Mouse (Mus musculus) hindbrain, embryonic 16.5 days (tissue): Measurements from ENCODE around the gene Gm12169. TPM values are rescaled to one million over a fixed set of nuclear protein-coding genes. Genes with fewer than 3 reads are reported as not detected.

Experiments used
- ATAC-seq: fragments of 200-750 bp; cut with Nextera tagmentation; 2 replicates; pipeline ENCODE4 v1.8.0; 2017; ENCODE audit warnings: moderate TSS enrichment, moderate library complexity
- H3K27ac ChIP-seq: fragments of 300-500 bp; sonication (generic); 2 replicates; pipeline ENCODE4 v1.5.1; 2014; ENCODE audit warnings: low read depth, mild to moderate bottlenecking, control low read depth, low read length, moderate library complexity
- H3K27me3 ChIP-seq: fragments of 300-500 bp; sonication (generic); replicated peaks from 2 replicates; pipeline ENCODE4 v1.6.1; 2014; ENCODE audit warnings: low read length; ENCODE audit not compliant: control insufficient read depth, insufficient read depth
- H3K36me3 ChIP-seq: fragments of 300-500 bp; sonication (generic); 2 replicates; pipeline ENCODE4 v1.6.1; 2014; ENCODE audit warnings: mild to moderate bottlenecking, low read length, moderate library complexity, mixed read lengths; ENCODE audit not compliant: control insufficient read depth, insufficient read depth
- H3K4me1 ChIP-seq: fragments of 300-500 bp; sonication (generic); 2 replicates; pipeline ENCODE4 v1.6.1; 2014; ENCODE audit warnings: low read depth, low read length; ENCODE audit not compliant: control insufficient read depth, insufficient read depth
- H3K4me2 ChIP-seq: fragments of 300-500 bp; sonication (generic); 2 replicates; pipeline ENCODE4 v1.6.1; 2014; ENCODE audit warnings: mild to moderate bottlenecking, low read length, control low read depth, moderate library complexity
- H3K4me3 ChIP-seq: fragments of 300-500 bp; sonication (generic); 2 replicates; pipeline ENCODE4 v1.5.1; 2014; ENCODE audit warnings: mild to moderate bottlenecking, low read length, control low read depth, moderate library complexity
- H3K9ac ChIP-seq: fragments of 300-500 bp; sonication (generic); 2 replicates; pipeline ENCODE4 v1.6.1; 2014; ENCODE audit warnings: low read depth, mild to moderate bottlenecking, control low read depth, low read length, moderate library complexity
- H3K9me3 ChIP-seq: fragments of 300-500 bp; sonication (generic); 2 replicates; pipeline ENCODE4 v1.6.1; 2014; ENCODE audit warnings: mild to moderate bottlenecking, low read length, moderate library complexity; ENCODE audit not compliant: control insufficient read depth
- WGBS: fragments of 180-500 bp; shearing (Covaris S2); extraction: QIAGEN DNeasy Blood & Tissue Kit; methylation state at CpG from one replicate; pipeline ENCODE4 v1.1.7; 2014; 5-methylcytosine and 5-hydroxymethylcytosine counted together
- polyA plus RNA-seq: library from polyadenylated mRNA; unstranded; fragments of >200 nt; fragmentation: Nextera tagmentation; extraction: Ambion mirVana; gene quantifications from 2 replicates; pipeline ENCODE4 v1.2.1, GENCODE M21; 2015

Gm12169 gene
- polyA plus RNA-seq, 1 experiment from 2014 or later: not detected

DNA sequence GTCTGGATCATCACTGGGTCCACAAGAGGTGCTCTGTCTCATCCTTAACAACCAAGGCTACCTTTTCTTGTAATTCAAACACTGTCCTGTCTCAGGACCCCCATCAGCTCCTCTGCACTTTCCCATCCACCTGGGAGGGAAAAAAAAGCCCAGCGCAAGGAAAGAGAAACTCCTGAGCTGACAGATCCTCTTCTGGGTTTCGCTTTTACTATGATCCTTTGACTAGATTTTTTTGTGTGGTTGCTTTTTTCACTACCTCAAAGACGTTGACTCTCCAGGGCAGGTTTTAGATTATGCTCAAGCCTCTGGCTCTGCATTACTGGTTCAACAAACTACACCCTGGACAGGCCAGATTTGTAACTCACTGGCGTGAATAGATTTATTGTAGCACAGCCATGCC is 6.1 kb downstream of the Gm12169 start:
- Histone ChIP-seq H3K27ac (no peak overlapping the region), H3K27me3 (no peaks in the 10 kb centered on the region), H3K4me2 (no peak overlapping the region), H3K4me1 (no peaks in the 10 kb centered on the region), H3K4me3 (no peak overlapping the region), H3K36me3 (no peaks in the 10 kb centered on the region), H3K9me3 (no peaks in the 10 kb centered on the region), H3K9ac (no peak overlapping the region)
- ATAC-seq: no peak
- 82% methylated on average over 4 of the region's 4 CpGs for WGBS

DNA sequence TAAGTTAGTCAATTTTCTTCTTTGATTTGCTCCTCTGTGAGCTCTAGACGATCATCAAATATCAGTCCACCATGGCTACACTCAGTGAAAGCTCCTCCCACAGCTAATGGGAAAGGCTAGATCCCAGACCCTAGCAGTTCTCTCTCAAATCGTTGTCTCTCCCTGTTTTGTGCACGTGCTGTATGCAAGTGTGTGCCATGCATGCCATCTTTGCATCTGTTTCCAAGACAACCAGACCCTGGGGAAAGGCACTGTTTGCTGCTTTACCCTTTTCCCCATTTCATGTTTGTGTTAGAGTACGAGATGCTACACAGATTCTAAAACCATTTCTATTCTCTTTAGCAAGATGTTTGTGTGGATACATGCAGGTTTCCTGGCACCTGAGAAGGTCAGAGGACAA is 13.0 kb downstream of the Gm12169 start:
- H3K9me3 ChIP-seq: no peaks in the 10 kb centered on the region
- WGBS: 49% methylated on average over 4 of the region's 4 CpGs
- H3K9ac ChIP-seq: no peak overlapping the region
- no peaks in the 10 kb centered on the region for H3K36me3 ChIP-seq
- H3K27ac ChIP-seq: no peak overlapping the region
- no peak overlapping the region for H3K4me2 ChIP-seq
- no peaks in the 10 kb centered on the region for H3K27me3 ChIP-seq
- H3K4me3 ChIP-seq: no peak overlapping the region
- no peaks in the 10 kb centered on the region for H3K4me1 ChIP-seq
- no peak for ATAC-seq

GRCm38 (mm10) chr11:46543530-46543929 is 19.5 kb downstream of the Gm12169 start:
- Histone ChIP-seq H3K4me1 (no peaks in the 10 kb centered on the region), H3K4me3 (no peak overlapping the region), H3K27ac (no peak overlapping the region), H3K27me3 (no peaks in the 10 kb centered on the region), H3K36me3 (no peaks in the 10 kb centered on the region), H3K9me3 (no peaks in the 10 kb centered on the region), H3K4me2 (no peak overlapping the region), H3K9ac (no peak overlapping the region)
- 95% methylated on average over 2 of the region's 2 CpGs for WGBS
- ATAC-seq: no peak

DNA sequence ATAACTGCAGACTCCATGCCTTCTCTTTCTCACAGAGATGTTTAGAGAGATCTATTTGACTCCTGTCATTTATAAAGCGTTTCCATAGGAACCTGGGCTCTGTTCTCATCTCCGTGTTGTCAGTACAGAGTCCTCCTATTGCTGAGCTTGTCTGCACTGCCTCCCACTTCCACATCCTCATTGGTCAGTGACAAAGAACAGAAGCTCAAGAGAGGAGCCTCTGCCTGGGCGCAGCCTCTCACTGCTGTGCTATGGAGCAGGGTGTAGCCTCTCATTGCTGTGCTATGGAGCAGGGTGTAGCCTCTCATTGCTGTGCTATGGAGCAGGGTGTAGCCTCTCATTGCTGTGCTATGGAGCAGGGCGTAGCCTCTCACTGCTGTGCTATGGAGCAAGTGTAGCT is 25.7 kb downstream of the Gm12169 start:
- WGBS: 77% methylated on average over 4 of the region's 4 CpGs
- Histone ChIP-seq H3K27me3 (no peaks in the 10 kb centered on the region), H3K27ac (no peak overlapping the region), H3K4me2 (no peak overlapping the region), H3K36me3 (no peaks in the 10 kb centered on the region), H3K4me1 (no peaks in the 10 kb centered on the region), H3K9me3 (no peaks in the 10 kb centered on the region), H3K9ac (no peak overlapping the region), H3K4me3 (no peak overlapping the region)
- ATAC-seq: no peak

- WGBS: 92% methylated on average over 3 of the region's 3 CpGs
- H3K4me2 ChIP-seq: no peak overlapping the region
Measured at GRCm38 (mm10) chr11:46552741-46553140, 28.7 kb downstream of the Gm12169 start.

DNA sequence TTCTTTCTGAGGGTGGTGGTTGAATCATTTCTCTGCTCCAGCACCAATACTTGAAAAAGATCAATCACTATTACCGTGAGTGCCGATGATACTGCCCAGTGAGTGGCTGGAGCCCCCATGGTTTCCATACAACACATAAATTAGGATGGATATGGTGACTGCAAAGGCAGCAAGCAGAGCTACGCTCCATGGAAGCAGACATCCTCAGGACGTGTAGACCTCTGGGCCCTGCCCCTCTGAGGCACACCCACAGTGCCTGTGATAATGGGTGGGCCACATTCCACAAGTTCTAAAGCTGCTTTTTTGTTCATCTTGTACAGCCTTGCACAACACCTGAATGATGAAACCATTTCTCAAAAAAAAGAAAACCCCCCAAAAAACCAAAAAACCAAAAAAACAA is 37.1 kb downstream of the Gm12169 start:
- Histone ChIP-seq H3K27ac (no peak overlapping the region), H3K4me1 (no peaks in the 10 kb centered on the region), H3K4me2 (no peak overlapping the region), H3K4me3 (no peak overlapping the region), H3K9ac (no peak overlapping the region), H3K36me3 (no peaks in the 10 kb centered on the region), H3K27me3 (no peaks in the 10 kb centered on the region), H3K9me3 (no peaks in the 10 kb centered on the region)
- WGBS: 78% methylated on average over 4 of the region's 4 CpGs
- no peak for ATAC-seq

More at GRCm38 (mm10) chr11:46552741-46553140, 28.7 kb downstream of the Gm12169 start:
- no peak overlapping the region for H3K27ac ChIP-seq
- no peaks in the 10 kb centered on the region for H3K27me3 ChIP-seq
- H3K4me1 ChIP-seq: no peaks in the 10 kb centered on the region
- H3K4me3 ChIP-seq: no peak overlapping the region
- ATAC-seq: no peak
- H3K9me3 ChIP-seq: no peaks in the 10 kb centered on the region
- H3K36me3 ChIP-seq: no peaks in the 10 kb centered on the region
- H3K9ac ChIP-seq: no peak overlapping the region

GRCm38 (mm10) chr11:46564671-46565070 is 40.7 kb downstream of the Gm12169 start:
- ATAC-seq: no peak
- Histone ChIP-seq H3K4me1 (no peaks in the 10 kb centered on the region), H3K4me3 (no peak overlapping the region), H3K4me2 (no peak overlapping the region), H3K27me3 (no peaks in the 10 kb centered on the region), H3K9ac (no peak overlapping the region), H3K36me3 (no peaks in the 10 kb centered on the region), H3K27ac (no peak overlapping the region), H3K9me3 (no peaks in the 10 kb centered on the region)
- 91% methylated on average over 1 of the region's 1 CpGs for WGBS

DNA sequence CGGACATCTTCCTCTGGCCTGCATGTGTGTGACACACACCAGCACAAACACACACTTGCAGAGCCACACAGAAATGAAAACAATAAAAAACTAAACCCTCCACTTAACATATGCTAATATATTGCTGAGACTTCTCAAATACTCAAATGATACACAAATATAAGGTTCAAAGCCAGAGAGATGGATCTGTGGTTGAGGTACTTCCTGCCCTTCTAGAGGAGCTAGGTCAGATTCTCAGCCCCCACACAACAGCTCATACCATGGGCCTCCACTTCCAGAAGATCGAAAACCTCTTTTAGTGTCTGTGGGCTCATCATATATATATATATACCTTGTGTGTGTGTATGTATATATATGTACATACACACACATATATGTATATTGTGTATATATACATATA is 42.0 kb downstream of the Gm12169 start:
- no peak overlapping the region for H3K4me2 ChIP-seq
- H3K9me3 ChIP-seq: no peaks in the 10 kb centered on the region
- no peak overlapping the region for H3K9ac ChIP-seq
- H3K27ac ChIP-seq: no peak overlapping the region
- WGBS: 96% methylated on average over 2 of the region's 2 CpGs
- H3K4me3 ChIP-seq: no peak overlapping the region
- H3K27me3 ChIP-seq: no peaks in the 10 kb centered on the region
- no peak for ATAC-seq
- H3K4me1 ChIP-seq: no peaks in the 10 kb centered on the region
- no peaks in the 10 kb centered on the region for H3K36me3 ChIP-seq

DNA sequence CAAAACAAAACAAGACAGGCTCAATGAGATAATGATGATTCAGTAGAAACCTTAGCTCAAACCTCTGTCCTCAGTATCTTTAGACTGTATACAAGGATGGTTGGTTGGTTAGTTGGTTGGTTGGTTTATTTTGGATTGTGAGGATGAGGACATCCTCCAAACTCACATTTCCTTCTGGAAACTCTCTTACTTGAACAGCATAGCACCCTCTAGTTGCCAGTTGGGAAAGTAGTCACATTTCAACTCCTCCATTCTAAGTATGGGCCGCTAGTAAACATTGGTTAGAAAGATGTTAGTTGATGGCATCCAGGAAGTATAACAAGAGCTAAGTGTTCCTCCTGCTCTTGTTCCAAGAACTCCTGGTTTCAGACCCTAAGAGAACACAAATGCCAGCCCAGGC is 45.1 kb downstream of the Gm12169 start:
- no peak overlapping the region for H3K4me2 ChIP-seq
- H3K4me1 ChIP-seq: no peaks in the 10 kb centered on the region
- H3K9me3 ChIP-seq: no peaks in the 10 kb centered on the region
- no peak overlapping the region for H3K9ac ChIP-seq
- H3K27ac ChIP-seq: no peak overlapping the region
- ATAC-seq: no peak
- H3K36me3 ChIP-seq: no peaks in the 10 kb centered on the region
- 79% methylated on average over 1 of the region's 1 CpGs for WGBS
- H3K4me3 ChIP-seq: no peak overlapping the region
- H3K27me3 ChIP-seq: no peaks in the 10 kb centered on the region

DNA sequence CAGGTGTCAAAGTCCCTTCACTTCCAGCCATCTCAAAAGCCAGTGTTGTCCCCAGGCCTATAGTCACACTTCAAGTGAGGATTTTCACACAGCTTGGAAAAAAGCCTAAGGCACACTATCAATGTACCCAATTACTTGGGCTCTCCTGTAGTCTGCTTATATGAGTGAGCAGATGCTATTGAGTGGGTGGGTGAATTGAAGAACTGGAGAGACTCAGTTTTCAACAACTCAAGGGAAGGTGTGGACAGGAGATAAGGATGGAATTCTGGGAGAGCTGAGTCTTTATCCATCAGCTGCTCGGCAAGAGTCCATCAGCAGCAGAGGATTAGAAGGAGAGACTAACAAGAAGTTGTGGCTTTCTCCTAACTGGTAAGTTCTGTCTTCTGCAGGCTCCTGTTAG is 47.3 kb downstream of the Gm12169 start, which contains the start of gene BC053393:
Gene BC053393, plus strand, starts transcription at position 210 of the 400 bp plus-strand sequence.
- 100% methylated on average over 1 of the region's 1 CpGs for WGBS
- Histone ChIP-seq H3K36me3 (no peaks in the 10 kb centered on the region), H3K27me3 (no peaks in the 10 kb centered on the region)

More for the DNA sequence above, 47.3 kb downstream of the Gm12169 start, which contains the start of gene BC053393:
- Histone ChIP-seq H3K4me3 (no peak within 1 kb of the TSS), H3K4me2 (no peak within 1 kb of the TSS), H3K4me1 (no peaks in the 10 kb centered on the region), H3K9me3 (no peaks in the 10 kb centered on the region), H3K27ac (no peak within 1 kb of the TSS), H3K9ac (no peak within 1 kb of the TSS)
- ATAC-seq: no peak
